Mouse (Mus musculus): Measurements from ENCODE around the gene Ddi2. TPM values are rescaled to one million over a fixed set of nuclear protein-coding genes. Genes with fewer than 3 reads are reported as not detected.
A peak's percentile ranks its signal among the peaks of the same experiment; 100 is the strongest.

The Ddi2 gene
- polyA plus RNA-seq, 1 experiment from 2014 or later: 21.5 TPM

- no peak for TF ChIP-seq CTCF (IDR thresholded peaks at IDR 0.05; ENCODE audit: low read depth)
- 58% methylated on average over 8 of the region's 8 CpGs for WGBS
- H3K27ac ChIP-seq (ENCODE audit: low read depth): peak within 1 kb of the TSS; percentile 78
- no peaks in the 10 kb centered on the region for H3K27me3 ChIP-seq (ENCODE audit: insufficient read depth, low read length)
- DNase-seq: no peak
- no peak for ATAC-seq (ENCODE audit: insufficient read depth)
- H3K4me2 ChIP-seq: peak within 1 kb of the TSS; percentile 90
- peak within 1 kb of the TSS; percentile 86 for H3K4me3 ChIP-seq (ENCODE audit: low read depth, low read length)
- H3K4me1 ChIP-seq (ENCODE audit: insufficient read depth): peaks cover 8% of the 10 kb centered on the region
- H3K9me3 ChIP-seq (ENCODE audit: low read depth, low read length): no peaks in the 10 kb centered on the region
- H3K36me3 ChIP-seq (ENCODE audit: insufficient read depth): peaks cover 13% of the 10 kb centered on the region
- peak within 1 kb of the TSS; percentile 94 for H3K9ac ChIP-seq
These were observed 58.4 kb downstream of the Ddi2 start, which contains the start of gene Plekhm2 for GRCm38 (mm10) chr4:141664799-141665198. TSS of gene Plekhm2 (minus strand) at chr4:141664899.

DNA sequence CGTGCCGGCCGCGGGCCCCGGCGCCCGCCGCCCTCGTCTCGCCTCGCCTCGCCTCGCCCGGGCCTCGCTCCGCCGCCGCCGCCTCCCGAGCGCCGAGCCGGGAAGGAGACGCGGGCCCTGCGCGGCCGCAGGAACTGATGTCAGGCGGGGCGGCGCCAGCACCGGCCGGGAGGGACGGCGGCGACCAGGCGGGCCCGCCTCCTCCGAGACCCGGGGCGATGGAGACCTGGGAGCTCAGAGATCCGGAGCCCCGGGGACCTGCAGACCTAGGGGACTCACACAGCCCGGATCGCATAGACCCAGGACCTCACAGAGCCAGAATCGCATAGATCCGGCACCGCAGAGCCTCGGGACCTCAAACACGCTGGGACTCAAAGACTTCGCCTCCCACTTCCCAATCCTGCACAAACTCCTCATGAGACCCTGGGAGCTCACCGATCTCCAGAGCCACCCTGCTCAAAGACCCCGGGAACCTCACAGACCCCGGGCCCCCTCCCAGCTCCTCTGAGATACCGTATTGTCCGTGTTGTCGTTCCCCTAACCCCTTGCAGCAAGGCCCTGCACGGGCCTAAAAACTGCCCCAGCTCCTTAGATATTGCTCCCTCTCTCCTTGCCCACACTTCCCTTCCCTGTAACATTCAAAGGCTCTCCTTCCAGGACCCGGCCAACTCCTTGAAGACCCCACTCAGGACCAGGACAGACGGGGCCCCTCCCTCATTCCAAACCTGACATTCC lies 59.0 kb downstream of the Ddi2 start:
- Histone ChIP-seq H3K27ac (ENCODE audit: low read depth) (peak overlapping the region; percentile 78), H3K9ac (peak overlapping the region; percentile 94), H3K27me3 (ENCODE audit: insufficient read depth, low read length) (no peaks in the 10 kb centered on the region), H3K4me2 (peak overlapping the region; percentile 90), H3K36me3 (ENCODE audit: insufficient read depth) (peaks cover 19% of the 10 kb centered on the region), H3K4me3 (ENCODE audit: low read depth, low read length) (peak overlapping the region; percentile 86), H3K4me1 (ENCODE audit: insufficient read depth) (peaks cover 8% of the 10 kb centered on the region), H3K9me3 (ENCODE audit: low read depth, low read length) (no peaks in the 10 kb centered on the region)
- DNase-seq (peak; percentile 80), ATAC-seq (ENCODE audit: insufficient read depth) (peak; percentile 87)
- WGBS: 2% methylated on average over 60 of the region's 60 CpGs
- no peak for TF ChIP-seq CTCF (IDR thresholded peaks at IDR 0.05; ENCODE audit: low read depth)

- DNase-seq (peak; percentile 49), ATAC-seq (ENCODE audit: insufficient read depth) (no peak)
- no peaks in the 10 kb centered on the region for H3K9me3 ChIP-seq (ENCODE audit: low read depth, low read length)
- H3K4me1 ChIP-seq (ENCODE audit: insufficient read depth): peaks cover 8% of the 10 kb centered on the region
- WGBS: 4% methylated on average over 47 of the region's 47 CpGs
- peak overlapping the region; percentile 94 for H3K9ac ChIP-seq
- H3K36me3 ChIP-seq (ENCODE audit: insufficient read depth): peaks cover 24% of the 10 kb centered on the region
- peak overlapping the region; percentile 86 for H3K4me3 ChIP-seq (ENCODE audit: low read depth, low read length)
- H3K27ac ChIP-seq (ENCODE audit: low read depth): peak overlapping the region; percentile 78
- H3K27me3 ChIP-seq (ENCODE audit: insufficient read depth, low read length): no peaks in the 10 kb centered on the region
- TF ChIP-seq CTCF (IDR thresholded peaks at IDR 0.05; ENCODE audit: low read depth): no peak
- H3K4me2 ChIP-seq: peak overlapping the region; percentile 90
These were observed 59.9 kb downstream of the Ddi2 start for GRCm38 (mm10) chr4:141663122-141663931.

DNA sequence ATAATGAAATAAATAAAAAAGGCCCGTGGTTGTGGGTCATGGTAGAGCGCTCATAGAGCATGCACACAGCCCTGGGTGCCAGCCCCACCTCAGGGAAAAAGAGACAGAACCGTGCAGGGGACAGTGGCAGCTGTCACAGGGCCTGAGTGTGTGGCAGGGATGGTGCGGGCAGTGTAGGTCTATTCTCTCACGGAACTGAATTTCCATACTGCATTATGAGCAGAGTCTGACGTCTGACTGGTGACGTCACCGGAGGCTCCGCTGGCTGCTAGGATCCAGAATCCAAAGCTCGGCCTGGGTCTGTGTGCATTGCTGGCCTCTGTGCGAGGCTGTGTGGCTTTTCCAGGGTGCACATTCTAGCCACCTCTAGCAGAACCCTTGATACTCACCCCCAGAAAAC lies 62.3 kb downstream of the Ddi2 start:
- no peak for TF ChIP-seq CTCF (IDR thresholded peaks at IDR 0.05; ENCODE audit: low read depth)
- Histone ChIP-seq H3K9ac (no peak overlapping the region), H3K9me3 (ENCODE audit: low read depth, low read length) (no peaks in the 10 kb centered on the region), H3K4me3 (ENCODE audit: low read depth, low read length) (no peak overlapping the region), H3K27me3 (ENCODE audit: insufficient read depth, low read length) (no peaks in the 10 kb centered on the region), H3K27ac (ENCODE audit: low read depth) (no peak overlapping the region), H3K36me3 (ENCODE audit: insufficient read depth) (peaks cover 28% of the 10 kb centered on the region), H3K4me2 (no peak overlapping the region), H3K4me1 (ENCODE audit: insufficient read depth) (peaks cover 8% of the 10 kb centered on the region)
- WGBS: 86% methylated on average over 11 of the region's 11 CpGs
- ATAC-seq (ENCODE audit: insufficient read depth) (no peak), DNase-seq (no peak)

- H3K27me3 ChIP-seq (ENCODE audit: insufficient read depth, low read length): no peaks in the 10 kb centered on the region
- no peak overlapping the region for H3K9ac ChIP-seq
- H3K27ac ChIP-seq (ENCODE audit: low read depth): no peak overlapping the region
- peak; percentile 39 for TF ChIP-seq CTCF (IDR thresholded peaks at IDR 0.05; ENCODE audit: low read depth)
- H3K9me3 ChIP-seq (ENCODE audit: low read depth, low read length): no peaks in the 10 kb centered on the region
- peaks cover 5% of the 10 kb centered on the region for H3K4me1 ChIP-seq (ENCODE audit: insufficient read depth)
- DNase-seq (no peak), ATAC-seq (ENCODE audit: insufficient read depth) (no peak)
- H3K36me3 ChIP-seq (ENCODE audit: insufficient read depth): peaks cover 28% of the 10 kb centered on the region
- H3K4me3 ChIP-seq (ENCODE audit: low read depth, low read length): no peak overlapping the region
- WGBS: 67% methylated on average over 4 of the region's 4 CpGs
- no peak overlapping the region for H3K4me2 ChIP-seq
These were observed 63.5 kb downstream of the Ddi2 start for GRCm38 (mm10) chr4:141659739-141660138.

GRCm38 (mm10) chr4:141658846-141659484 lies 64.3 kb downstream of the Ddi2 start:
- Histone ChIP-seq H3K4me2 (no peak overlapping the region), H3K36me3 (ENCODE audit: insufficient read depth) (peaks cover 29% of the 10 kb centered on the region), H3K9ac (no peak overlapping the region), H3K9me3 (ENCODE audit: low read depth, low read length) (no peaks in the 10 kb centered on the region), H3K27ac (ENCODE audit: low read depth) (no peak overlapping the region), H3K27me3 (ENCODE audit: insufficient read depth, low read length) (no peaks in the 10 kb centered on the region), H3K4me1 (ENCODE audit: insufficient read depth) (no peaks in the 10 kb centered on the region), H3K4me3 (ENCODE audit: low read depth, low read length) (no peak overlapping the region)
- WGBS: 89% methylated on average over 6 of the region's 6 CpGs
- TF ChIP-seq CTCF (IDR thresholded peaks at IDR 0.05; ENCODE audit: low read depth): no peak
- DNase-seq: no peak
- ATAC-seq (ENCODE audit: insufficient read depth): no peak

DNA sequence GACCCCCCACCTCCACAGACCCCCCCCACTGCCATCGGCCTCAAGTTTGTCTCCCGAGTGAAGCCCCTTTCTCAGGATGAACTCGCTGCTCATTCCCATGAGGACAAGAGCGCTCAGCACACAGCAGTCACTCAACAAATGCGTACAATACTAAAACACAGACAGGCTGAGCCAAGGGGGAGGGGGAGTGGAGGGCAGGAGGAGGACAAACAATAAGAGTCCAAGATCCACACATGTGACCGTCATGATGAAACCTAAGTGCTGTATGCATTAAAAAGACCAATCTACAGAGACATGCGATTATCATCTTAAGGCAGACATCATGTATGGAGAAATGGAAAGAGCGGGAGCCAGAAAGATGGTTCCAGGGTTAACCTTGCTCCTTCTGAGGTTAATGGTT lies 66.3 kb downstream of the Ddi2 start:
- Histone ChIP-seq H3K36me3 (ENCODE audit: insufficient read depth) (peaks cover 41% of the 10 kb centered on the region), H3K4me1 (ENCODE audit: insufficient read depth) (no peaks in the 10 kb centered on the region), H3K9ac (no peak overlapping the region), H3K27me3 (ENCODE audit: insufficient read depth, low read length) (no peaks in the 10 kb centered on the region), H3K4me2 (no peak overlapping the region), H3K9me3 (ENCODE audit: low read depth, low read length) (no peaks in the 10 kb centered on the region), H3K27ac (ENCODE audit: low read depth) (no peak overlapping the region), H3K4me3 (ENCODE audit: low read depth, low read length) (no peak overlapping the region)
- ATAC-seq (ENCODE audit: insufficient read depth): no peak
- no peak for TF ChIP-seq CTCF (IDR thresholded peaks at IDR 0.05; ENCODE audit: low read depth)
- WGBS: 69% methylated on average over 8 of the region's 8 CpGs
- DNase-seq: no peak

Measured in lung, embryonic 14.5 days (tissue).